Mouse (Mus musculus): ENCODE results near the gene Cabp1.

DNA sequence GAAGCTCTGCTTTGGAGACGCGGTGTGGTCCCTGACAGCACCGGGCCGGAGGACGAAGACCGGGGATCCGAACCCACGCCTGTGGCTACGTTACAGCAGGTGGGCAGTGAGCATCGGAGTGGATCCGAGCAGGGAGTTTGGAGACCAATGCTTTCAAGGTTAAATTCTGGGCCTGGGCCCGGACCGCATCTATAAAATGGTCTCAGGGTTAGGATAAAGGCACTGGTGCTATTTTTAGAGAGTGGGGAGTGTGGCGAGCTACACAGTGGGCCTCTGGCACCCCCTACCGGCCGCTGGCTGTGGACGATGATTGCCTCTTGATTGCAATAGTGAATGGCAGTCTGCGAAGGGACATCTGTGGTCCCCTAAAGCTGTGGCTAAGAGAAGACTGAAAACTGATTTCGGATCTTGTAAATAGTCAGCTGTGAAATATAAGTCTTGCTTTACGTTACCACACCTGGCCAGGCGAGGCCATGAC lies 41.6 kb upstream of the Cabp1 start, which contains the start of gene Pop5:
- no peak for TF ChIP-seq POLR2A (IDR thresholded peaks at IDR 0.05; ENCODE audit: low read depth, low read length)
- peak; percentile 99 for TF ChIP-seq CTCF (IDR thresholded peaks at IDR 0.05; ENCODE audit: extremely low read depth, insufficient read length, insufficient replicate concordance, low read depth, low read length)

Measured in small intestine, adult 2 months (tissue).